Mouse (Mus musculus) gastrocnemius, postnatal 10 days (tissue): ENCODE data around the gene Kif17. TPM values are rescaled to one million over a fixed set of nuclear protein-coding genes. Genes with fewer than 3 reads are reported as not detected.

Source experiments
- DNase-seq: peaks from one replicate; pipeline ENCODE4 v3.0.0; 2021; ENCODE audit warnings: mixed read lengths
- total RNA-seq, 2 experiments: library from RNA; stranded (reverse); gene quantifications; 2 replicates each; pipeline ENCODE4 v1.2.3; 2021

Kif17 gene
- total RNA-seq, 2 experiments from 2014 or later: 0.14 TPM; not detected in 1

DNA sequence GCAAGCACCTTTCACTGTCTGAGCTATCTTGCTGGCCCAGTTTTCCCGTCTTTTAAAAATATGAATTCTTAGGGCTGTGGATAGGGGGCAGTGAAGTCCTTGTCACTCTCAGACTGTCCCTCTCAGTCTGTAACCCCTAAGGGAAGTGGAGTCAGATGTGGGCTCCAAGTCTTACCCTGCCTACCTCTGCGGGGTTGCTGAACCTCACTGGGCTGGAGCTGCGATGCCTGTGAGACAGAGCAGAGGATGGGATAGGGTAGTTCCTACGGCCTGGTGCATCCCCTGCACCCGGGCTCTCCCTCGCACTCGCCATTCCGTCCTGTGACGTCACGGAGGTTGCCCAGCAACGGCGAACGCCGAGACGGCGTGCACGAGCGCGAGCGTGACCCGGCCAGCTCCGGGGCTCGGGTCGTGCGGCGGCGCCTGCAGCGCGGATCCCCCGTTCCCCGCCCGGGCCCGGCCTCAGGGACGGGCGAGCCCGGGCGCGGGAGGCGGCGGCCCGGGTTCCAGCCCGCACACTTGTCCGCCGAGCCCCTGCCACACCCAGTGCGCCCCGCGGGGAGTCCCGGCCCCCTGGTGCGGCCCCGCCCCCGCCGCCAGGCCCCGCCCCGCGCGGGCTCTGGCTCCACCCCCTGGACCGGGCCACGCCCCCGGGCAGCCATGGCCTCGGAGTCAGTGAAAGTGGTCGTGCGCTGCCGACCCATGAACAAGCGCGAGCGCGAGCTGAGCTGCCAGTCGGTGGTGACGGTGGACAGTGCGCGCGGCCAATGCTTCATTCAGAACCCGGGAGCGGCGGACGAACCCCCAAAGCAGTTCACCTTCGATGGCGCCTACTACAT, 11.8 kb downstream of the Kif17 start:
- peak; percentile 90 for DNase-seq

DNA sequence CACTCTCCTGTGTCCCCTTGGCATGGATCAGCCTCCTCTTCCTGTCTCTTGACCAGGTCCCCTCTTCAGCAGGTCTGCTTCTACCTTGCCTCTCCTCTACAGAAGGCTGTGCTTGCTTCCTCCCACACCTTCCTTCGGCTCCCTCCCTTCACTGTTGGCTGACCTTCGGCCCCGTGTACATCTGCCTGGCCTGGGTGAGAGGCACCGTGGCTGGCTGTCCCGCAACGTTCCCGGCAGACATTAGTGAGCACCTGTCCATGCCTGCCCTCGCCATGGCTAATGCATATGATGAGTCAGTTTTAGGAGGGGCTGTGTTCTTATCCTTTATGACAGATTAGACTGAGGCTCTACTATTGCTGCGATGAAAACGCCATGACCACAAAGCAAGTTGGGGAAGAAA, 17.6 kb downstream of the Kif17 start:
- DNase-seq: no peak

DNA sequence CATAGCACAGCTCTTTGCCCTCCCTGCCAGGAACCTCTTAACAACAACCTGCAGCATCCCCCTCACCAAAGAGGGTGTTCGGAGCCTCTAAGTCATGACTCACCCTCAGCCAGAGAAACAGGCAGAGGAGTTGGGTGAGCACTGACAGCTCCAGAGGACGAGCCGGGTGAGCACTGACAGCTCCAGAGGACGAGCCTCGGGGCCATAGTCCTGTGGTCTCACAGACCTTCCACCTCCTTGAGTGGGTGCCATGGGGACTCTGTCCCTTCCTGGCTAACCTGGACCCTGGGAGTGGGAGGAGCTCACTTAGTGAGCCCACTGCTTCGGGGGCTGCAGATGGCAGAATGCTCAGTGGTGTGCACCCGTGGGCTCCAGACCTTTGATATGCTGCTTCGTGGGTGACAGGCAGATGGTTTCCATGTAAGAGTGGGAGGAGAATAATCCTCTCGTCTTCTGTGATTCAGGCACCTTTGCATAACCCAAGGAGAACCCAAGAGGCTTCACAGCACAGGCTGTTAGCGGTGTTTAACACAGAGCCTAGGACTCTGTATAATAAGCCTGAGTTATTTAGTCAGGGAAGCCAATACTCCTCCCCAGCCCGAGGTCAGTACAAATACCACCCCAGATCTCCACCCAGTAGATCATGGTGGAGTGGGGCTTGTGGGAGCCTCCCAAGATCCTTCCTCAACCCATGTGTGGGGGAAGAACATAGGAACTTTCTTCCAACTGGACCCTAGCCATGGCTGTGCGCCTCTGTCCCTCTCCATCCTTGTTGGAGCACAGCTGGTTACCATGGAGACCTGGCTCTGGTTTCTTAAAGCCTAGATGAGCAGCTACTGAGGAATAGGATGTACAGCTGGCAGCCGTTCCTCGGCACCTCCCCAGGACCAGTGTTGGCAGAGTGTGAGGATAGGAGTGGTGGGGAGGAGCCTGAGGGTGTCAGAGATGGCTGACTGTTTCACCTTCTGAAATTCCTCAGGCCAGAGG, 22.1 kb downstream of the Kif17 start:
- DNase-seq: no peak

DNA sequence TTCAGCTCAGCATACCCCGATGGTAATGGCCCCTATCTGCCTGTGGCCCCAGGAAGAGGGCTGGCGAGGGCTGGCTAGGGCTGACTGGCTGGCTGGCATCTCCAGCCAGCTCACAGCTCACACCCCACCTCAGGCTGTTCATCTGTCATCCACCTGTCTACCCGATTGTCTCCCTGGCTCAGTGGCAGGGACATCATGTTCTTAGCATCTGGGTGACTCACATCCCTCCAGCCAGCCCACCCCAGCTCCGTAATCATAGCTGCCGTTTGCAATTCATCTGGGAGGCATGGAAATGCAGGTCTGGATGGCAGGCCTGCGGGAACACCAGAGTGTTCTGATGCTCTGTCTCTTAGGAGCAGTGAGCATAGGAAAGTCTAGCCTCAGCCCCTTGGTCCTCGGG, 28.1 kb downstream of the Kif17 start:
- DNase-seq: no peak

DNA sequence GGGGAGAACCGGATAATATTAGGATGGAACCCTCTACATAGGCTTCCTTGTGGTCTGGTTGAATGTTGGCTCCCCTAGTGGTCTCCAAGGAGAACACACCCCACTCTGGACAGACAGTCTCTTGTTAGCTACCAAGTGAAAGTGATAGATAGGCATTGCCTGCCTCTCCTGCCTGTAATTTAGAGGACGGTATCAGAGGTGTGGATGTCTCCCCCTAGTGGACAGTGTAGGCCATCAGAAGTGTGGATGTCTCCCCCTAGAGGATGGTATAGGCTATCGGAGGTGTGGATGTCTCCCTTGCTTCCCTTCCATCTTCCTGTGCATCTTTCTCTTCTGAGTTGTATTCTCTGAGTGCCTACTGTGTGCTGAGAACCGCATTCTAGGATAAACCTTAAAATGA, 32.6 kb downstream of the Kif17 start:
- peak; percentile 37 for DNase-seq

DNA sequence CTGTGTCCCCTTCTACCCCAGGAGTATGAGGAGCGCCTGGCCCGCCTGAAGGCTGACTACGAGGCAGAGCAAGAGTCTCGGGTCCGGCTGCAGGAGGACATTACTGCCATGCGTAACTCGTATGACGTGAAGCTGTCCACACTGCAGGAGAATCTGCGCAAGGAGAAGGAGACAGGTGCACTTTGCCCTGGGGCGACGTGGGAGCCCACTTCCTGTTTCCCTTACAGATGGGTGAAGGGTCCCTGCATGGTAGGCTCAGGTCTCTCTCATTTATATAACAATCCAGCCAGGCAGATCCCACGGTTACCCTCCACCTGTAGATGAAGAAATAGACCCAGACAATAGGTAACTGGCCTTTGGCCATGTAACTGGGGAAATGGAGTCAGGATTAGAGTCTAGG, 36.2 kb downstream of the Kif17 start:
- DNase-seq: no peak

DNA sequence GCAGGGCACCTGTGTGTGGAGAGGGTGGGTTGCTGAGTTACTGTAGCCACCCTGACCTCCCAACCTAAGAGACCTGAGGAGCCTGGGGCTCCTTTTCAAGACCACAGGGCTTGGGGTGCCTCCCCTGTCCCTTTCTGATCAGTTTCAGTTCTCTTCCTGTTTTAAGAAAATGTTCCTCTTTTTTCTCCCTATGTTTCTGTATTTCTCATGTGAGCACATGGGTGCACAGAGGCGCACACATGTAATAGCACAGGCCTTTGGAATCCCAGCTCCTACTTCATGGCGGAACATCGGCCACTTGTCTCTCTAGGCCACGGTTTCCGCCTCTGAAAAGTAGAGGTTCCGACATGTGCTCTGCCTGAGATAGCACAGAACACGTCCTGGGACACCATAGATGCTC, 38.5 kb downstream of the Kif17 start:
- DNase-seq: no peak

DNA sequence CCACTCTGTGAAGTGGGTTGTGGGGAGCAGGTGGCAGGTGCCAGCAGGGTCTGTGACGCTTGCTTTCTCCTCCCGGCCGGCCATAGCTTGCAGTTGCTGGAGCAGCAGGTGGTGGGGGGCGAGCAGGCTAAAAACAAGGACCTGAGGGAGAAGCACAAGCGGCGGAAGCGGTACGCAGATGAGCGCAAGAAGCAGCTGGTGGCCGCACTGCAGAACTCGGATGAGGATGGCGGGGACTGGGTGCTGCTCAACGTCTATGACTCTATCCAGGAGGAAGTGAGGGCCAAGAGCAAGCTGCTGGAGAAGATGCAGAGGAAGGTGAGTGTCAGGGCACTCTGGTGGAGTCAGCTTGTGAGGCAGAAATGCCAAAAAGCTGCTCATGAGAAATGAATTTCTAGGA, 41.8 kb downstream of the Kif17 start:
- DNase-seq: no peak

DNA sequence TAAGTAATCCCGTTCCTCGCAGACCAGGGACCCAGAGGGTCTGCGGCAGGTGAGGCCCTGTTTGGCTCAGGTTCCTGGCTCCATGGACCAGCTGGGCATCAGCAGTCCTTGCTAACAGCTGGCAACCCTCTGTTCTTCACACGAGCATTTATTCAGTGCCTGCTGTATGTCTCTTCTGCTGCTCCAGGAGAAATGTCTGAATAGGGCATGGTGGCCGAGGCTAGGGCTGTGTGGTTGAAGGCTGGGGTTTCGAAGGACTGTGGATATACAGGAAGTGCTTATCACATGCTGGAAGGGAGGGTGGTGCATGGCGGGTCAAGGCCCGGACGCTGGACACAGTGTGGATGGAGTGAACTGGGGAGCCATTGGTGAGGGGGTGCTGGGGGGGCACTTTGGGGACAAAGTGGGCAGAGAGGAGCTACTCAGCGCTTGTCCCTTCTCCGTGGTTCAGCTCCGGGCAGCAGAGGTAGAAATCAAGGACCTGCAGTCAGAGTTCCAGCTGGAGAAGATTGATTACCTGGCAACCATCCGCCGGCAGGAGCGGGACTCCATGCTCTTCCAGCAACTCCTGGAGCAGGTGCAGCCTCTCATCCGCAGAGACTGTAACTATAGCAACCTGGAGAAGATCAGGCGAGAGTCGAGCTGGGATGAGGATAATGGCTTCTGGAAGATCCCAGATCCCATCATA, 43.2 kb downstream of the Kif17 start:
- no peak for DNase-seq

DNA sequence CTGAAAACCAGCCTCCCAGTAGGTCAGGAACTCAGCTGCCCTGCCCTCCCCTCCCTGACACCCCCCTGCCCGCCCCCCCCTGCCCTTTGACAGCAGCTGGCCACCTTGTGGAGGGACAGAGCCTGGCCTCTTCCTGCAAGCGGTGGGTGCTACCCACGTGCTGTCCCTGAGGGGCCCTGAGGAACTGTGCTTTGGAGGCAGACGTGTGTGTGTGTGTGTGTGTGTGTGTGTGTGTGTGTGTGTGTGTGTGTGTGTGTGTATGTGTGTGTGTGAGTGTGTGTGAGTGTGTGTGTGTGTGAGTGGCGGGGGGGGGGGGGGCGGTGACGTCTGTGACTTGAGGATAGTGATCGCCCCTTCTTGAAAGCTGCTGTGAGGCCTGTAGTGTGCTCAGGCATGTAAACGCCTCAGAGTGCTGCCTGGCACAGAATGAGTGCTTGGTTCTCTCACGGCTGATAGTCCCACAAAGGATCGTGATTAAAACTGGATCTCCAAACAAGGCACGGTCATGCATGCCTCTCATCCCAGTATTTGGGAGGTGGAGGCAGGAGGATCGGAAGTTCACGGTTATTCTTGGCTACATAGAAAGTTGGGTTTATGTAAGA, 43.8 kb downstream of the Kif17 start:
- no peak for DNase-seq

DNA sequence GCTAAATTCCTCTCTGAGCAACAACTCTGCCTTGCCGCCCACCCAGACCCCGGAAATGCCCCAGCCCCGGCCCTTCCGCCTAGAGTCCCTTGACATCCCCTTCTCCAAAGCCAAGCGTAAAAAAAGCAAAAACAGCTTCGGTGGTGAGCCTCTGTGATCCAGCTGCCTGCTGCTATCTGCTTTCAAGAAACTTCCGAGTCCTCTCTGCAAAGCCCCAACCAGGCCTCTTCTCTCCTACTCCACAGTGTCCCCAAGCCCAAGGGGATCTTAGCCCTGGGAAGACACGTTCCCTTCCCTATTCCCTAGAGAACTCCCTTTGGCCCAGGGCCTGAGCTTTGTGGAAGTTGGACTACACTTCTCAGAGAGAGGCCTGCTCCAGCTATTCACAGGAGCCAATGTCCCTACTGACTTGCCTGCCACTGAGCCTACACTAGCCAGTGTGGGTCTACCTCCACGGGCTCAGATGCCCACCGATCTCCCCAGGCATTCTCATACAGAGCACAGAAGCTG, 51.1 kb downstream of the Kif17 start:
- no peak for DNase-seq

DNA sequence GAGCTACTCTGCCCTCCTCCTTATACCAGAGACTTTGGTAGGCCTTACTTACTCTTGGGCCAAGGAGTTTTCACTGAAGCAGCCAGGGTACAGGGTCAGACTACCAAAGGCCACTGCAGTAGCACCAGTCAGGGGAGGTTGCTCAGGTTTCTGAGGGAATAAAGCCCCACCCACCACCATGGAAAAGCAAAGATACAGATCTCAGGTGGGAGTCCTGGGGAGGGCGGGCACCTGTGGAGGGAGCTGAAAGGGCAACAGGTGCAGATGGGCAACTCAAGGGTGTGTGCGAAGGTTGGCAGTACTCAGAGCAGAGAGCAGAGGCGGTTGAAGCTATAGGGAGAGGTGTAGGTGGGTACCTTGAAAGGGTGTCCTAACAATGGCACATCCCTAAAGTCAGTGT, 52.8 kb downstream of the Kif17 start:
- DNase-seq: no peak

DNA sequence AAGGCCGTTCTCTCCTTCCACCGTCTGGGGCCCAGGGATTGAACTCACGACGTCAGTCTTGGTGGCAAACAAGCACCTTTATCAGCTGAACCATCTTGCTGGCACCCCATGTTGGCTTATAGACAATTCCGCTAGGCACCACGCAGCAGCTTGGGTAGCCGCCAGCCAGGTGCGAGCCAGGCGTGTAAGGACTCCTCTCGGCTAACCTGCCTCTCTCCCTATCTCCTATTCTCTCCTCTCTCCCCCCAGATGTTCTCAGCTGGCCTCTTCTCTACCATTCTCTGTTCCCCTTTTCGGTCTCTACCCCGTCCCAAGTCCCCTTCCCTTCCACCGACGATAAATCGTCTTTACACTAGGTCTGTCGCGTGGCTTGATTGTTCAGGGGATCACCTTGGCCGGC, 53.5 kb downstream of the Kif17 start:
- DNase-seq: no peak

DNA sequence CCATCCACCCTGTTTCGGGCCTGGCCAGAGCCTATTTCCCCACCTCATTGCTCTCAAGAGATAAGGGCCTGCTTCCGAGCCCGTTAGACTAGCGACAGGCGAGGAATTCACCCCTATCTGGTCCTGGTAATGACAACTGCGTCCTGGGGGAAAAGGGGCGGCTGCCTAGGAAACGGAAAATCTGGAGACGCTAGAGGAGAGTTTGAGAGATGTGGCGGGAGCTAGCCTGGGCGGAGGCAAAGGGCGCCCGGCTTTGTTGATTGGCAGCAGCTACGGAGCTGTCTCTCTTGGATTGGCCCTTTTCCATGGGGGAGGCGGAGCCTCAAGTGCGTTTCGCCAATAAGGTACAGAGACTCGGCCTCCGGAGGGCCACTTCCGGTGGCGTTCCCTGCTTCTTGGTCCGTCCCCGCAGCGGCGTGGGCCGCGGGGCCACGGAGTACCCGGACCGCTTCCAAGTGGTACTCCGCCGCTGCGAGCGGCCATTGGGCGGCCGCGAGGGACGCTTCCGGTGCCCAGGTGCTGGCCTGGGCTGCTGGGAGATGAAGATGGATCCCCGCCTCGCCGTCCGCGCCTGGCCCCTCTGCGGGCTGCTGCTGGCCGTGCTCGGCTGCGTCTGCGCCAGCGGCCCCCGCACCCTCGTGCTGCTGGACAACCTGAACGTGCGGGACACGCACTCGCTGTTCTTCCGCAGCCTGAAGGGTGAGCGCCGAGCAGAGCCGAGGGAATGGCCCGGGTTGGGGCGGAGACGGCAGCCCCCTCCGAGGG, 54.3 kb downstream of the Kif17 start, which contains the start of gene Ddost:
TSS of gene Ddost (plus strand) at position 391 of the 765 bp plus-strand sequence.
- DNase-seq: peak; percentile 95

DNA sequence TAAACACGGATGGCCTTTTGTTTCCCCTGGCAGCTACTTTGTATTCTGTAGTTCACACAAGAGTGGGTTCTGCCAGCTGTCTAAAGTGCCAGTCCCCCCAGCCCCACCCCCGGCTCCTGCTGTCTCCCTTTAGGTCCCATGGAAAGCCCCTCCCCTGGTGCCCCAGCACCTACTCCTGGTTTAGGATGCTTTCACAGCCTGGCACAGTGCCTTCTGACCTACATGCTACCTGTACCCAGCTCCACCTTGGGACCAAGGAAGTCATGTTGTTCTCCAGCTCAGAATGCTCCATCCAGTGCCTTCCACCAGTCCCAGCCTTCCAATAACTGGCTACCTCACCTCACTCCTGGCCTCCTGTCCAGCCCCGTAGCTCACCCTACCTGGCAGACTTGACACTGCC, 56.8 kb downstream of the Kif17 start:
- DNase-seq: no peak

DNA sequence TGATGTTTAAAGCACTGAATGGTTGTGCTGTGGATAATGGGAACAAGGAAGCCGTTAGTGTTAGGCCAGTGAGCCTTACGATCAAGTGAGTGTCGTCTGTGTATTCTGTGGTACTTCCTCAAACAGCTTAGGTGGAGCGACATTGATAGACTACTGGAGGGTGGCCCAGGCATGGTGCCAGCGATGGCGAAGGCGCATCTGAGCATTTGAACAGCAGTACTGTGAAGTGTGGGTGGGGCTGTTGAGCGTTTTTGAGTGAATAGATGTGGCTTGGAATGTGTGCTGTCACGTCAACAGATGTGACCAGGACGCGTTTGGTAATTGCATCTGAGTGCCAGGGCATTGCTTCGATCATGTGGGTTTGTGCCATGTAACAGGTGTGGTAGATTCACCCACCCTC, 57.5 kb downstream of the Kif17 start:
- DNase-seq: no peak

DNA sequence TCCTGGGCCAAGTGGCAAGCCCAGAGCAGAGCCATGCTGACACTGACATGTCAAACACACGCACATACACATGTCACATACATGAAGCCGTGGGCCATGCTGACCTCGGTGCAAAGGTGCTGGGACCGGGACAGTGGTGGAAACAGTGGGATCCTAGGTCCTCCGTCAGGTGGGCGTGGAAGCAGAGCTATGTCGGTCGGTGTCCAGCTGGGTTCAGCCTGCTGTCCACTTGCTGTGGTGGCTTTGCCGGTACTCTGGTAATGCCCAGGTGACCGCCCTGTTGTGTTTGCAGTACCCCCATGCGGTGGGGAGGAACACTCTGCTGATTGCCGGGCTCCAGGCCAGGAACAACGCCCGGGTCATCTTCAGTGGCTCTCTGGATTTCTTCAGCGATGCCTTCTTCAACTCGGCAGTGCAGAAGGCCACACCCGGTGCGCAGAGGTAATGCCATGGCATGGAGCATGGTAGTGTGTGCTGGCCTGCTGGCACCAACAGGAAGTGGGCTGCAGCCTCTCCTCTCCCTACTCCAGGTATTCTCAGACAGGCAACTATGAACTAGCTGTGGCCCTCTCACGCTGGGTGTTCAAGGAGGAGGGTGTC, 60.2 kb downstream of the Kif17 start:
- DNase-seq: no peak

DNA sequence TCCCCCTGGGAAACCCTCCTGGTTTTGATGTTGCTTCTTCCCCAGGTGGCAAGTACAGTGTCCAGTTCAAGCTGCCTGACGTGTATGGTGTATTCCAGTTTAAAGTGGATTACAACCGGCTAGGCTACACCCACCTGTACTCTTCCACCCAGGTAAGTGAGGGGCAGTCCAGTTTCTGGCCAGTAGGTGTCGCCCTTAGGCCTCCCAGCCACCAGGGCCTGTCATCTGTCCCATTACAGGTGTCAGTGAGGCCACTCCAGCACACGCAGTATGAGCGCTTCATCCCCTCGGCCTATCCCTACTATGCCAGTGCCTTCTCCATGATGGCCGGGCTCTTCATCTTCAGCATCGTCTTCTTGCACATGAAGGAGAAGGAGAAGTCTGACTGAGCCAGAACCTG, 61.4 kb downstream of the Kif17 start:
- peak; percentile 43 for DNase-seq

DNA sequence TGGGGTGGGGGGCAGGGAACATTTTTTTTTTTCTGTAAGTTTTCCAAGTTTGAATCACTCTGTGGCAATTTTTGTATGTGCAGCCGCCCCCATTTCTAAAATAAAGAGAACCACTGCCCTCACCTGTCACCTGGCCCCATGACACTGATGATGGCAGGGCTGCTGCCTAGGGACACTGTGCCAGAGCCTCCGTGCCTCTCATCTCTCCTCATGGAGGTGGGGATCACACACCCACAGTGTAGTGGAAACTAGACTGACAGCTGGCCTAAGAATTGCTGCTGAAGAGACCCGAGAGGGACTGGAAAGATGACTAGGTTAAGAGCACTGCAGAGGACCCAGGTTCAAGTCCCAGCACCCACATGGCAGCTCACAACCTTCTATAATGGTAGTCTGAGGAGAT, 61.9 kb downstream of the Kif17 start:
- DNase-seq: no peak

DNA sequence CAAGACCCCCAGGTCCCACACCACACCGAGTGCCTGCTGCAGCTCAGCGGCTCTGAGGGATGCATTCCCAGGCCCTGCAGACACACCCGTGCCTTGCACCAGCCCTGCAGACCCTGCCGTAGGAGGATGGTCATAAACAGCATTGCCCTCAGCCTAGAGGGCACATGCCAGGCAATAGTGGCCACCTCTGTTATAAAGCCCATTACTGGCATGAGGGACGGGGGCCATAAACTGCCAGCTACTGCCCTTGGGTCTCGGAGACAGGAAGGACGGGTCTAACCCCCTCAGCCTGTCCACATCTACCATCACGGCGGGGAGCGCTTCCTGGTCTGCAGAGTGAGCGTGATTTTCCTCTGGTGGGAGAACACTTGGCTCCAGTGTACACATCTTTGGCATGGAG, 62.8 kb downstream of the Kif17 start:
- DNase-seq: no peak

DNA sequence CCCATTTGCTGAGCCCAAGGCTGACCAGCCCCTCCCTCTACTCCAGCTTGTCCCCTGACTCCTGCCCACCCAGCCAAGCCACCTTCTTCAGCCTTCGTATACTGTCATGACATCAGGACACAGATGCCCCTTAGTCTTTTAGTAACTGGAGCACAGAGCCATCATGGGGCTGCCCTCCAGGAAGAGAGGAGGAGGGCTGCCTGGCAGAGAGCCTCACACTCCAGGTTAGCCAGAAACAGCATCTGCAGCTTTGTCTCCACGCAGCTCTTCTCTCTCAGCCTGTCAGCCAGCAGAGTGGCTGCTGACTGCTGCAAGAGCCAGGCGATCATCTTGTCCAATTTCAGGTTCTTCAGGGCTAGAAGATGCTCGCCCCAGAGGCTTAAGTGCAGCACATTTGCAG, 63.6 kb downstream of the Kif17 start:
- no peak for DNase-seq
